Mouse (Mus musculus) megakaryocyte, embryonic 14.5 days (primary cell): ENCODE results near the gene Gls2.

ENCODE experiments used
- FLI1 ChIP-seq: IDR thresholded peaks from 2 replicates; pipeline ENCODE4 v1.6.1; 2012; ENCODE audit warnings: low read length, inconsistent platforms, mixed read lengths
- GATA1 ChIP-seq: IDR thresholded peaks from 3 replicates; pipeline ENCODE4 v1.6.1; 2012; ENCODE audit warnings: mixed read lengths, low read length, inconsistent platforms, borderline replicate concordance

DNA sequence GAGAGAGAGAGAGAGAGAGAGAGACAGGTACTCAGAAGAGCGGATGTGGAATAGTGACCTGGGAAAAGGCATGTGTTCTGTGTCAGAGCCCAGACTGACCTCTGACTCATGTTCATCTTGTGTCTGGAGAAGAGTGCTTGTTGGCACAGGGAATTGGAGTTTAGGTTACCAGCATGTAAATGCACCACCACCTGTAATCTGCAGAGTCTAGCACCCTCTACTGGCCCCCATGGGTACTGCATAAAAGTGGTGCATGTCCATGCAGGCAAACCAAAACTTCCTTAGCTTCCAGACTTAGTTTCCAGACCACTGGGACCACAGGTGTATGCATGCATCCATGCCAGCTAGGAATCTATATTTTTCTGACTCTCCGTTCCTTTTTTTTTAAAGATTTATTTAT lies 8.3 kb upstream of the Gls2 start:
- no peak for TF ChIP-seq GATA1
- no peak for TF ChIP-seq FLI1
